Mouse (Mus musculus) heart, adult 2 months (tissue): ENCODE measurements at regions not wholly inside any gene's neighbourhood (a gene's known extent, or its start where the extent isn't known, plus 50 kb on each side); places are given as distances from the start of the nearest gene placed in this dataset.

Experiments used
- CTCF ChIP-seq: fragments of 200-600 bp; IDR thresholded peaks from 2 replicates; pipeline ENCODE4 v1.8.1; 2022; ENCODE audit warnings: antibody characterized with exemption, mild to moderate bottlenecking, moderate library complexity
- EP300 ChIP-seq: fragments of 200-500 bp; IDR thresholded peaks from 2 replicates; pipeline ENCODE4 v1.6.1; 2011; ENCODE audit warnings: low read depth, low read length, control low read depth; ENCODE audit not compliant: insufficient read depth
- POLR2A ChIP-seq: fragments of 200-500 bp; IDR thresholded peaks from 2 replicates; pipeline ENCODE4 v1.6.1; 2011; ENCODE audit warnings: mild to moderate bottlenecking, low read depth, low read length, control low read depth; ENCODE audit not compliant: insufficient read depth

- TF ChIP-seq CTCF (no peak), EP300 (no peak), POLR2A (no peak)
Observed at GRCm38 (mm10) chr4:72629416-72629815, 223.0 kb downstream of the Aldoart1 start.
